Mouse (Mus musculus) ovary, postnatal 36 days (tissue): ENCODE results near the gene Psme3.

ENCODE experiments used
- DNase-seq: peaks from one replicate; pipeline ENCODE4 v3.0.0; 2022; ENCODE audit warnings: low spot score, mixed read lengths

The Psme3 gene

GRCm38 (mm10) chr11:101353436-101353835, 37.4 kb downstream of the Psme3 start:
- no peak for DNase-seq

GRCm38 (mm10) chr11:101354438-101355010, 38.5 kb downstream of the Psme3 start:
- DNase-seq = no peak

- no peak for DNase-seq
These were observed 39.9 kb downstream of the Psme3 start for GRCm38 (mm10) chr11:101355916-101356315.

GRCm38 (mm10) chr11:101357505-101358182, 41.6 kb downstream of the Psme3 start:
- DNase-seq = no peak

- no peak for DNase-seq
These were observed 43.8 kb downstream of the Psme3 start for GRCm38 (mm10) chr11:101359776-101360175.

DNA sequence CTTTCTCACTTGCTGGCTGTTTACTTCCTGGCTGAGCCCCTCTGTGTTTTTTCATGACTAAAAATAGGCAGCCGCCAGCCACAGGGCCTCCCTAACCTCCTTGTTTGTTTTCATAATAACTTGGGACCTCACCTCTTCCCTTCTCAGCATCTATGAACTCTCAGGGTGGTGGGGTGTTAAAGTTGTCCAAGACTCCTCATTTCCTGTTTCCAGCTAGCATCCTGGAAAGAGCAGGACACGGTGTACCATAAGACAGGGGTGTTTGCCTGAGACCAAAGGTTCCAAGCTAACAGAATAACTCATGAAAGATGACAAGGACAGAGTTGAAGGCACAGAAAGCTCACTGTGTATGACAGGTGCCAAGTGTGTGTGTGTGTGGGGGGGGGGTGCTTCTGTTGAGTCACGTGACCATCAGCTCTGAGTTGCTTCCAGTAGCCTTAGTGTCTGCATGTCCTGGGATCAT, 44.7 kb downstream of the Psme3 start:
- no peak for DNase-seq

- DNase-seq = no peak
These were observed 48.5 kb downstream of the Psme3 start for GRCm38 (mm10) chr11:101364531-101364931.

GRCm38 (mm10) chr11:101367326-101367935, 51.4 kb downstream of the Psme3 start, which contains the start of gene G6pc:
Gene G6pc, plus strand, starts transcription at chr11:101367561.
- DNase-seq = no peak

DNA sequence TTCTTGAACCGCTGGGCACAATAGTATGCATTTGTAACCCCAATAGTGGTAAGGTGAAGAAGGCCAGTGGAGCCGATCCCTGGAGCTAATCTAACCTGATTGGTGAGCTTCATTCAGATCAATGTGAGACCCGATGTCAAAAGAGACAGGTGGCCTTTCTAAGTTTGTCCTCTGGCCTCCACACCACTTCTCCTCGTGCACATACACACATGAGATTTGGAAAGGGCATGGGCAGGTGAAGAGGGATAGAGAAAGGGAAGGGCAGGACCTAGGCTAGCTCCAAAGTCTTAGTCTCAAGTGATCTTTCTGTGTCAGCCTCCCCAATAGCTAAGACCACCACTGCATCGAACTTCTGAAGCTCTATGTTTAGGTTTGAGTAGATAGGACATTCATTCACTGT, 54.1 kb downstream of the Psme3 start:
- DNase-seq = no peak
